Mouse (Mus musculus): Measurements from ENCODE around the gene Phactr2. TPM values are rescaled to one million over a fixed set of nuclear protein-coding genes. Genes with fewer than 3 reads are reported as not detected.
"Not testable (repeated sequence)": the region's sequence is repeated elsewhere in the genome, so short reads cannot be mapped to it uniquely, and the experiment has no call there.

The Phactr2 gene
- polyA plus RNA-seq (2015; fragmentation: Nextera tagmentation; extraction: Ambion mirVana), result 4.6 and 4.7 TPM in 2 replicates

GRCm38 (mm10) chr10:13473833-13474567, at the start of gene Phactr2:
Gene Phactr2 (minus strand): TSS chr10:13474412.
- peak within 1 kb of the TSS; percentile 46; the same call in 1 of the 2 replicates for H3K9ac ChIP-seq
- no peaks in the 10 kb centered on the region for H3K36me3 ChIP-seq (replicated peaks)
- ATAC-seq (ENCODE audit: insufficient read depth), result no peak
- WGBS (ENCODE audit: insufficient replicate concordance), result under 1% methylated on average over 70 of the region's 71 CpGs
- peaks cover 58% of the 10 kb centered on the region for H3K27me3 ChIP-seq
- H3K4me2 ChIP-seq, result peak within 1 kb of the TSS; percentile 73
- H3K4me1 ChIP-seq (replicated peaks), result peaks cover 12% of the 10 kb centered on the region
- no peak within 1 kb of the TSS for H3K27ac ChIP-seq (replicated peaks)
- no peaks in the 10 kb centered on the region for H3K9me3 ChIP-seq (replicated peaks)
- peak within 1 kb of the TSS; percentile 58 for H3K4me3 ChIP-seq (replicated peaks)

GRCm38 (mm10) chr10:13521857-13522256, 47.6 kb upstream of the Phactr2 start:
- ATAC-seq (ENCODE audit: insufficient read depth), result peak; percentile 93
- Histone ChIP-seq H3K4me1 (replicated peaks) (peaks cover 16% of the 10 kb centered on the region), H3K27me3 (no peaks in the 10 kb centered on the region), H3K9me3 (replicated peaks) (no peaks in the 10 kb centered on the region), H3K4me3 (replicated peaks) (no peak overlapping the region), H3K36me3 (replicated peaks) (0 out of 2 replicates have a peak, but pooled peaks cover 4% of the 10 kb centered on the region), H3K27ac (replicated peaks) (0 out of 2 replicates have a peak overlapping the region, but pooled peaks have one; percentile 35), H3K9ac (no peak overlapping the region), H3K4me2 (peak overlapping the region; percentile 32)
- WGBS (ENCODE audit: insufficient replicate concordance), result 22% methylated on average over 4 of the region's 4 CpGs

GRCm38 (mm10) chr10:13502371-13502770, 28.2 kb upstream of the Phactr2 start:
- Histone ChIP-seq H3K4me2 (peak overlapping the region; percentile 84), H3K36me3 (replicated peaks) (peaks cover 33% of the 10 kb centered on the region), H3K27me3 (no peaks in the 10 kb centered on the region), H3K4me1 (replicated peaks) (peaks cover 40% of the 10 kb centered on the region), H3K9ac (0 out of 2 replicates have a peak overlapping the region, but pooled peaks have one; percentile 26), H3K4me3 (replicated peaks) (peak overlapping the region; percentile 72), H3K27ac (replicated peaks) (peak overlapping the region; percentile 81), H3K9me3 (replicated peaks) (no peaks in the 10 kb centered on the region)
- ATAC-seq (ENCODE audit: insufficient read depth), result peak; percentile 83
- WGBS (ENCODE audit: insufficient replicate concordance), result 22% methylated on average over 8 of the region's 8 CpGs

GRCm38 (mm10) chr10:13501533-13501932, 27.3 kb upstream of the Phactr2 start:
- H3K27ac ChIP-seq (replicated peaks), result peak overlapping the region; percentile 81
- H3K27me3 ChIP-seq; H3K9me3 ChIP-seq (replicated peaks): not testable (repeated sequence)
- H3K4me1 ChIP-seq (replicated peaks), result peaks cover 38% of the 10 kb centered on the region
- peaks cover 29% of the 10 kb centered on the region for H3K36me3 ChIP-seq (replicated peaks)
- 31% methylated on average over 4 of the region's 4 CpGs for WGBS (ENCODE audit: insufficient replicate concordance)
- peak overlapping the region; percentile 73; the same call in 1 of the 2 replicates for H3K9ac ChIP-seq
- 0 out of 2 replicates have a peak, but pooled peaks have one; percentile 6 for ATAC-seq (ENCODE audit: insufficient read depth)
- peak overlapping the region; percentile 84 for H3K4me2 ChIP-seq
- peak overlapping the region; percentile 72 for H3K4me3 ChIP-seq (replicated peaks)

GRCm38 (mm10) chr10:13500938-13501496, 26.8 kb upstream of the Phactr2 start:
- H3K4me1 ChIP-seq (replicated peaks), result peaks cover 33% of the 10 kb centered on the region
- H3K36me3 ChIP-seq (replicated peaks), result peaks cover 26% of the 10 kb centered on the region
- peak; percentile 75 for ATAC-seq (ENCODE audit: insufficient read depth)
- peak overlapping the region; percentile 81 for H3K27ac ChIP-seq (replicated peaks)
- H3K9ac ChIP-seq, result peak overlapping the region; percentile 73
- H3K9me3 ChIP-seq (replicated peaks), result no peaks in the 10 kb centered on the region
- H3K27me3 ChIP-seq, result no peaks in the 10 kb centered on the region
- H3K4me2 ChIP-seq, result peak overlapping the region; percentile 84
- peak overlapping the region; percentile 72 for H3K4me3 ChIP-seq (replicated peaks)
- WGBS (ENCODE audit: insufficient replicate concordance), result under 1% methylated on average over 30 of the region's 30 CpGs

GRCm38 (mm10) chr10:13500473-13500872, 26.3 kb upstream of the Phactr2 start:
- no peaks in the 10 kb centered on the region for H3K9me3 ChIP-seq (replicated peaks)
- 27% methylated on average over 9 of the region's 9 CpGs for WGBS (ENCODE audit: insufficient replicate concordance)
- H3K9ac ChIP-seq, result peak overlapping the region; percentile 73
- peak overlapping the region; percentile 81 for H3K27ac ChIP-seq (replicated peaks)
- peaks cover 20% of the 10 kb centered on the region for H3K36me3 ChIP-seq (replicated peaks)
- no peak for ATAC-seq (ENCODE audit: insufficient read depth)
- H3K4me1 ChIP-seq (replicated peaks), result peaks cover 31% of the 10 kb centered on the region
- H3K27me3 ChIP-seq, result no peaks in the 10 kb centered on the region
- H3K4me3 ChIP-seq (replicated peaks), result peak overlapping the region; percentile 72
- H3K4me2 ChIP-seq, result peak overlapping the region; percentile 84

GRCm38 (mm10) chr10:13499331-13499730, 25.1 kb upstream of the Phactr2 start, which contains the start of gene Fuca2:
Gene Fuca2 (plus strand): TSS chr10:13499540.
- H3K4me1 ChIP-seq (replicated peaks), result peaks cover 31% of the 10 kb centered on the region
- peak within 1 kb of the TSS; percentile 84 for H3K4me2 ChIP-seq
- no peaks in the 10 kb centered on the region for H3K9me3 ChIP-seq (replicated peaks)
- peak within 1 kb of the TSS; percentile 81; the same call in 1 of the 2 replicates for H3K27ac ChIP-seq (replicated peaks)
- peaks cover 9% of the 10 kb centered on the region for H3K36me3 ChIP-seq (replicated peaks)
- H3K4me3 ChIP-seq (replicated peaks), result no peak within 1 kb of the TSS
- ATAC-seq (ENCODE audit: insufficient read depth), result no peak
- H3K27me3 ChIP-seq, result no peaks in the 10 kb centered on the region
- no peak within 1 kb of the TSS for H3K9ac ChIP-seq
- WGBS (ENCODE audit: insufficient replicate concordance), result 43% methylated on average over 2 of the region's 2 CpGs

- H3K9ac ChIP-seq, result no peak overlapping the region
- H3K4me3 ChIP-seq (replicated peaks), result no peak overlapping the region
- H3K9me3 ChIP-seq (replicated peaks), result no peaks in the 10 kb centered on the region
- H3K27ac ChIP-seq (replicated peaks), result no peak overlapping the region
- 70% methylated on average over 3 of the region's 3 CpGs for WGBS (ENCODE audit: insufficient replicate concordance)
- no peaks in the 10 kb centered on the region for H3K36me3 ChIP-seq (replicated peaks)
- H3K4me1 ChIP-seq (replicated peaks), result peaks cover 12% of the 10 kb centered on the region
- H3K27me3 ChIP-seq, result no peaks in the 10 kb centered on the region
- H3K4me2 ChIP-seq, result no peak overlapping the region
- ATAC-seq (ENCODE audit: insufficient read depth), result no peak
These were observed 22.1 kb upstream of the Phactr2 start for GRCm38 (mm10) chr10:13496315-13496714.

- no peaks in the 10 kb centered on the region for H3K36me3 ChIP-seq (replicated peaks)
- H3K9me3 ChIP-seq (replicated peaks), result no peaks in the 10 kb centered on the region
- H3K27ac ChIP-seq (replicated peaks), result no peak overlapping the region
- H3K4me1 ChIP-seq (replicated peaks), result no peaks in the 10 kb centered on the region
- WGBS (ENCODE audit: insufficient replicate concordance), result 71% methylated on average over 9 of the region's 9 CpGs
- no peaks in the 10 kb centered on the region for H3K27me3 ChIP-seq
- H3K4me3 ChIP-seq (replicated peaks), result no peak overlapping the region
- no peak for ATAC-seq (ENCODE audit: insufficient read depth)
- no peak overlapping the region for H3K4me2 ChIP-seq
- no peak overlapping the region for H3K9ac ChIP-seq
These were observed 19.9 kb upstream of the Phactr2 start for GRCm38 (mm10) chr10:13493978-13494686.

- Histone ChIP-seq H3K4me1 (replicated peaks) (no peaks in the 10 kb centered on the region), H3K9me3 (replicated peaks) (no peaks in the 10 kb centered on the region), H3K27ac (replicated peaks) (no peak overlapping the region), H3K9ac (no peak overlapping the region), H3K4me2 (no peak overlapping the region), H3K36me3 (replicated peaks) (no peaks in the 10 kb centered on the region), H3K4me3 (replicated peaks) (no peak overlapping the region), H3K27me3 (no peaks in the 10 kb centered on the region)
- 66% methylated on average over 6 of the region's 6 CpGs for WGBS (ENCODE audit: insufficient replicate concordance)
- ATAC-seq (ENCODE audit: insufficient read depth), result no peak
These were observed 15.5 kb upstream of the Phactr2 start for GRCm38 (mm10) chr10:13489671-13490070.

- 60% methylated on average over 4 of the region's 4 CpGs for WGBS (ENCODE audit: insufficient replicate concordance)
- Histone ChIP-seq H3K4me2 (no peak overlapping the region), H3K9ac (no peak overlapping the region), H3K4me1 (replicated peaks) (no peaks in the 10 kb centered on the region), H3K4me3 (replicated peaks) (no peak overlapping the region), H3K36me3 (replicated peaks) (no peaks in the 10 kb centered on the region), H3K9me3 (replicated peaks) (no peaks in the 10 kb centered on the region), H3K27ac (replicated peaks) (no peak overlapping the region), H3K27me3 (no peaks in the 10 kb centered on the region)
- ATAC-seq (ENCODE audit: insufficient read depth), result no peak
These were observed 11.7 kb upstream of the Phactr2 start for GRCm38 (mm10) chr10:13485958-13486357.
